Mouse (Mus musculus) testis, postnatal 14 days (tissue): ENCODE data around the gene Ninj2.

Experiments used
- DNase-seq: peaks from one replicate; pipeline ENCODE4 v3.0.0; 2021; ENCODE audit warnings: low spot score

Gene Ninj2

DNA sequence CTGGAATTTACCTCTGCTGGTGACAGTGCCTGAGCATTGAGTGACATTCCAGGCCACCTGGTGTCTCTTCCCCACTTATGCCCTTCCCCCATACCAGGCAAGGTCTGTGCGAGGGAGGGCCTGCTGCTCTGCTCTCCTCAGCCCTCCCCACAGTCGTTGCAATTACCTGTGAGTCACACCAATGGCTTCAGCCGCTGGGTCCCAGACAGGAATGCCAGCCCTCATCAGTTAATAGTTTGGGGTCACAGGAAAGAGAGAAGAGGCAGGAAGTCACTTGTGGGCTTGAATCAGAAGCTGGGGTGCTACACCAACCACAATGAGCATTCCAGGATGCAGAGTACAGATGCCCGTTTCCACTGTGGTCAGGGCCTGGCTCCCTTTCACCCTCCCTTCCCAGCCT lies 41.6 kb downstream of the Ninj2 start:
- no peak for DNase-seq

DNA sequence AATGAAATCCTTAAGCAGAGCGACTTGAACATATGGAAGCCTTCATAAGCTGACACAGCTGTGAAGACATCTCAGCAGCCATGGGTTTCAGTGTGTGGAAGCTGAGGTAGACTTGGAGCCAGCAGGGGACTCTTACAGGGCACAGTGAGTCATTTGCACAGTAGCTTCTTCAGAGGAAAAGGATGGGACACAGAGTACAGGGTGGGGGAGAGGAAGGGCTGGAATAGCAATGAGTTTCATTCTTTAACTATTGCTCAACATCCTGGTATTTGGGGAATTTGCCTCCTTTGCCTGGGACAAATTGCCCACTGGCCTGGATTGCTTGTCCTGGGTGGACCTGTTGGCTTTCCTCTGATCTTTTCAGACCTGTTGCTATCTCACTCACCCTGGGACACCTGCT lies 52.3 kb downstream of the Ninj2 start:
- no peak for DNase-seq

DNA sequence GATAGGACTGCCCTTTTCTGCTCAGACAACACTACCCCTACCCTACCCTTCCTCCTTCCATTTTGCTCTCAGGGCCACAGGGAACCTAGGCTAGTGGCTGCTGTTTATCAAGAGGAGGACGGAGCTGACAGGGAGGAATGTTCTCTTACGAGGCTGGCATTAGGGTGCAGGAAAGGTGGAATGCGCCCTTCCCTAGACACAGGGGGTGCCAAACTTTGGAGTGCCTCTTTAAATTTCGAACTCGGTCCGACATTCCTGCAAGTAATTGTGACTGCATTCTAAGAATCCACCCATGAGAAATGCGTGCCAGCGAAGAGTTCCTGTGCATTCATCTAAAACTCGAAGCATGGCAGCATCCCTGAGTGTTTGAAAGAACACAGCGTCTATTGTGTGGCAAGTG lies 53.5 kb downstream of the Ninj2 start:
- no peak for DNase-seq

DNA sequence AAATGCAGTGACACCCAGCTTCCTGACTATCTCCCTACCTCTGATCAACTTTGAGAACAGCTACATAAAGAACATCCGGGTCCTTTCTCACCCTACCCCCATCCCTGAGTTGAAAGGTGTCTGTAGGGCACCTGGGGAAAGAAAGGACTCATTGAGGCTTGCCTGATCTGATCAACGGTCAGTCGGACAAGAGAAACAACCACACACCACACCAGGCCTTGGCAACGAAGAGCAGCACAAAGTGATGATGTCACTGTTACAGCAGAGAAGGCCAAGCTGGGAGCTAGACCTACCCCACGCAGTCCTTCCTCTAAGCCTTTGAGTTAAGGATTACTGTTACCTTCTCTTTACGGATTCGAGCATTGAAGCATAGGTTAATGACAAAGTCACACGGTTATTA lies 54.3 kb downstream of the Ninj2 start:
- DNase-seq = no peak

DNA sequence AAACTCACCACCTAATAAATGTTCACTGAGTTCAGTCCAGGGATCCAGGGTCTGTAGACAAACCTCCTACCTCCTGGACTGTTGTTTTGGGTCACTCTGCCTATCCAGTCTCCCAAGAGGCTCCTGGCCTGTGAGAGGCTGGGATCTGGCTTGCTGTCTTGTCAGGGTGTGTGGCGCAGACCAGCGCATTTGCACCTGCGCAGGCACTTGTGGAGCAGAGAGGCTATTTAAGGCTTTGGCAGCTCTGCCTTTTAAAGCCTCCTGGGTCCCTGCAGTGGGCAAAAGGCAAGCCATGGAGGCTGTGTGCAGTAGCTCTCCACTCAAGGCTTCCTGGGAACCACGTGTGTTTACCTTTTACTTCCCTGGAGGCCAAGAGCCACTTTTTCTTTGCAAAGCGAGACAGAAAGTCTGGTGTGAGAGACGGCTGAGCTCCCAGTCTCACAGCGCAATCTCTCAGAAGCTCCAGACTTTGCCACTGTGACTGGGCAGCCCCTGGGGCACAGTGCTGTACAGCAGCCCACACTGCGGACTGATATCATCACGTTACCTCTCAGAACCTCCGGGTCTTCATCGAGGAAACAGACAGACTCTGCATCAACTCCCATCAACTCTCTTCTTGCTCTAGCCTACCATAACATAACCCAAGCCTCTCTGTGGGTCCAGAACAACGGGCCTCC lies 55.7 kb downstream of the Ninj2 start:
- no peak for DNase-seq

DNA sequence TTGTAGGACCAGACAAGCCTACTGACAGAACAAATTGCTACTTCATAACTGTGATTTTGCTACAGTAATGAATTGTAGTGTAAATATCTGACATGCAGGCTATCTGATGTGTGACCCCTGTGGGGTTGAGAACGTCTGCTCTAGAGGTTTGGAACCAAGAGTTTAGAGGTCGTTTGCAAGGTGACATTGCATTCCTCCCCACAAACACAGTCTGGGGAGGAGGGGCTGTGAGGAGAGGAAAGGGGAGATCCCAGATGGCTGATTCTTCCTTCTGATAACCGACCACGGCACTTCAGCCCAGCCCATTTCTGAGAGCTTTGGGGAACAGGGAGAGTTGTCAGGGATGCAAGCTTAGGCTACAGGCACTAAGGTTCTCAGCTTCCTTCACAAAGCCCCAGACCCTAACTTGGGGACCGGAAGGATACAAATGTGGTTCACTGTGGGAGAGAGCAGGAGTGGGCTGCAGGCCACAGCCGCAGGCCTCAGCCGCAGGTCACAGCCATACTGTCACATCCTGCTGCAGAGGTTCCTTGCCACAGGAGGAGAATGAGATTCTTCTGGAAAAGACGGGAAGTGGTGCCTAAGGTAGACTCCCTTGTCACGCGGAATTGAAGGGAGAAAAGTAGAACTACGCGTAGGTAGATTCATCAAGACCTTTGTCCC lies 56.4 kb downstream of the Ninj2 start:
- no peak for DNase-seq

DNA sequence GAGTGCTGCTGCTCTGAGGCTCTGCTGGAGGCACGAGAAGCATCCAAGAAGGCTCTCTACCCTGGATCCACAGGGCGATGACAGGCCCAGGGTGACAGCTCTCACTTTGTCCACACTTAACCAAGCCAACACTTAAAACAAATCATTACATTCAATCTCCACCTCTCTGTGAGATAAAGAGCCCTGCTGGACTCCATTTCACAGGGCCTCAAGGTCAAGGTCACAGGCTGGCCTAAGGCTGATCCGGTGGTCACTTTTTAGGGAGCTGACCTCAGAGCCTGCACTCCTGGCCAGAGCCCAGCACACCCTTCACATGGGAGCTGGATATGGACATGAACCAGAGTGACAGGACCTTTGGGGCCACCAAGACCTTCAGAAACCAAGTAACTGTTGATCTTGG lies 57.1 kb downstream of the Ninj2 start:
- no peak for DNase-seq

DNA sequence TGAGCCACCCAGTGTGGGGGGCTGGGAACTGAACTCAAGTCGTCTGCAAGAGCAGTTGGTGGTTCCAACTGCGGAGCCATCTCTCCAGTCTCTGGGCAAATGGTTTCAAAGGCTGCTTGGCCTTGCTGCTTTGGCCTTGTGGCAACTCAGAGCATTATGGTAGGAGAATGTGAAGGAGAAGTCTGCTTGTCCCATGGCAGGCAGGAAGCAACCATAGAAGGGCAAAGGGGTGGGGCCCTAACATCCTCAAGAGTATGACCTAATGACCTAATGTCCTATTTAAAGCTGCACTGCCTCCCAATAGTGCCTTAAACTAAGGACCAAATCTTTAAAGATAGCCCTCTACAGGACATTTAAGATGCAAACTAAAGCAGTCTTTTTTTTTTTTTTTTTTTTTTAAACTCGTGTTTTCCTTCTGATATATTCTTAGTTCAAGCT lies 58.5 kb downstream of the Ninj2 start:
- DNase-seq = no peak

GRCm38 (mm10) chr6:120152739-120153696 lies 59.9 kb downstream of the Ninj2 start:
- no peak for DNase-seq

DNA sequence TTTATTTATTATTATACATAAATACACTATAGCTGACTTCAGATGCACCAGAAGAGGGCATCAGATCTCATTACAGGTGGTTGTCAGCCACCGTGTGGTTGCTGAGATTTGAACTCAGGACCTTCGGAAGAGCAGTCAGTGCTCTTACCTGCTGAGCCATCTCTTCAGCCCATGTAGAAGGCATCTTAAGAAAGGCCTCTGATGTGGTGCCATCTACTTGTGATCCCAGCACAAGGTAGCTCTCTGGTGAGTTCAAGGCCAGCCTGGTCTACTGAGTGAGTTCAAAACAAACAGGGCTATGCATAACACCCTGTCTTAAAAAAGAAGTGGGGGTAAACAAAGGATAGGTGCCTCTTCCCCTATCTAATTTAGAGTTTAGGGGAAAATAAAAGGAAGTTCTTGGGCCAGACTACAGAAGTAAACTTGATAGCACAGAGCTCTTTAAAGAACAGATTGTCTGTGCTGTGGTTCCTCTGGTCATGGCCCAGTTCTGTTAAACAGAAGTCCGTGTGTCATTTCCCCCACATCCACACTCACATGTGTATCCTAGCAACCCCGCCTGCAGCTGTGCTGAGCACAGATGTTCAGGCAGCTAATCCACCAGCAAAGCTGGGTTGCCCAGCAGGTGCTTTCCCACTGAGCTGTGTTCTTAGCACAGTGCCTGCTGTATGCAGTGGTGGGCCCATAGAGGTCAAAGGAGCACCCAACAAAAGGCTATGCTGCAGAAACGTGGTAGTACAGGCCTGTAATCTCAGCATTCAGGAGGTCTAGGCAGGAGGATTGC lies 61.6 kb downstream of the Ninj2 start:
- DNase-seq = no peak

GRCm38 (mm10) chr6:120155510-120155909 lies 62.4 kb downstream of the Ninj2 start:
- DNase-seq = no peak

DNA sequence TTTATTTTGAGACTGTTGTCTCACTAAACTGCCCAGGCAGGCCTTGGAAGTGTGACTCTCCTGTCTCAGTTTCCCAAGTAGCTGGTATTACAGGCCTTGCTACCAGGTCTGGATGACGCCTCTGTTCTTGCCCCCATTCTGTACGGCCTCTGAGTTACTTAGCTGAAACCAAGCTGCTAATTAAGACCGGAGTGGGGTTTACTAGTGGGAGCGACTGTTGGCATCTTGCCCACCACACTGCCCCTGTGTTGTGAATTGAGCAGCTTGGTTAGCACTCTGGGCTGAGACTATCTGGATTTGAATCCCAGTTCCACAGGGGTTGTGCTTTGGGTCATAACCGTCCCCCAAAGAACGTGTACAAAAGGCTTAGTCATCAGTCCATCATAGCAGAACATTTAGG lies 64.3 kb downstream of the Ninj2 start:
- DNase-seq = no peak

DNA sequence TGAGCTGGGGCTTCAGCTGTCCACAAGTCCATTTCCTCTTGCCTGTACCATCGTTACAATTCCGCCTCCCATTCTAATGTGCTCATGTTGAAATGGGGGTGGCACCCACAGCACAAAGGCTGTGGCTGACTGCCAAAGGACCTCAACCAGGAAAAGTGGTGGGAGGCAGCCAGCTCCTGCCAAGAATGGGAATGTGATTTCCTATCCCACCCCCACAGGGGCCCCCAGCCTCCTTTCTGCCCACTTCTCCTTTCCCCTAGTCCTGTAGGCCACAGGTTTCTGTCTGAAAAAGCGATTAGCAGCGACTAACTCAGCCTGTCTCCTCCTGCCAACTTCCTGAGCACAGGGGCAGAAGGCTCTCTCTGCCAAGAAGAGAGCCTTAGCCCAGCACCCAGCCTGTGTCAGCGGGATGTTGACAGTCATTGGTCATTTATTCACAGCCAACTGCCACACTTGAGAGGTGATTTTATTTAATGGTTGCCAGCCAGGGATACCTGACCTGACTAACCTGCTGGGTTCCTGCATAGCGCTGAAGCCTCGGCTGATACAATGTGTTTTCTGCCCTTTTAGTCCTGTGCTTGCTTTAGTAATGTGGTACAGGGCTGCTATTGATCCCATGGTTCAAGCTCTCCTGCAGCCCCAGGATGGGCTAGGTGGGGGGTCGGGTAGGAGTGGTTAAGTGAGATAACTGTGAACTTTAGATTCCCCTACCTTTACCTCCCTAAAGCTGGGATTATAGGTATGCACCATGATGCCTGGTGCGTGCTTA lies 66.2 kb downstream of the Ninj2 start:
- DNase-seq = peak; percentile 25

DNA sequence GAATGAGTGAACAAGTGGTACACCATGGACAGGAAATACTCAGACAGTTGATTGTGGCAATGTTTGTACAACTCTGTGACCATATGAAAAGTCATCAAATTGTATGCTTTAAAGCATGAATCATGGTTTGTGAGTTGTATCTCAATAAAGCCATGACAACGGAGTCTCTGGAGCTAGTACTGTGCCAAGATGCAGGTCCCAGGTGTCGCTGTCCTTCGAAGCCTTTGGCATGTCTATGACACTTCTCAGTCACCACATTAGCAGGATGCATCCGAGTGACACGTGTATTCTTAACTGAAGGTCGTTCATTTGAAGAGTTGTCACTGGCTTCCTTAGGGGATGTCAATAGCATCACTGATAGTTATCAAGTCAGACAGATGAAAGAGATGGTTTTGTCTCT lies 69.8 kb downstream of the Ninj2 start:
- DNase-seq = no peak

DNA sequence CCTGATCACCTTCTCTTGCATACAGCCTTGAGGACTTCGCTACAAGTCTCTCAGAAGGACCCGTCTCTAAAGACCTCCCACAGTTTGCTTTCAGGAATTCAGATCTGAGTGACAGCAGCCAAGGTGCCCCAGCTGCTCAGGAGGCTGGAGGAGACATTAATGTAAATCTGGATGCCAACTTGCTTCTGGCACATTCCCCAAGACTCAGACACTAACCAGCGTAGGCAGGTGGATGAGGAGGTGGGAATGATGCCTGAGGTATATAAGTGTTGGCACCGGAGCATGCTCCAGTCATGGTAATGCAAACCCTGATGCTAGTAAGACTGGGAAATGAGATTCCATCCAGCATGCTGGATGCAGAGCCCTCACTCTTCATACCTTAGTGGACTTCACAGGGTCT lies 71.6 kb downstream of the Ninj2 start:
- no peak for DNase-seq

DNA sequence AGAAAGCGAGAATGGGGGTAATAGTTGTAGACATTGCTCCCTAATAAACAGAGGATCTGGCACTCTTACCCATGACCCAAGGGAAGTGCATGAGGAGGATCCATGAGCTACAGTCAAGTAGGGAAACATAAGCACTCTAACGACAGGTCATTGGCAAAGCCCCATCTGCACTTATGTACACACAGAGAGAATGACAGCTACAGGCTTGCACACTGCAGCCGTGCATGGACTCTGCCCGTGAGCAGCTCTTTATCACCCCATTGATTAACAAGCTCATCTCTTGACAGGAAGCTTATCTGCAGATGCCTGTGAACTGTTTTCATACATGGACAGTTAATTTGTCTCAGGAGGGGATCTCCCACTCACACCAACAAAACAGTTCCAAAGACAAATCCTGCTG lies 74.4 kb downstream of the Ninj2 start:
- DNase-seq = no peak

DNA sequence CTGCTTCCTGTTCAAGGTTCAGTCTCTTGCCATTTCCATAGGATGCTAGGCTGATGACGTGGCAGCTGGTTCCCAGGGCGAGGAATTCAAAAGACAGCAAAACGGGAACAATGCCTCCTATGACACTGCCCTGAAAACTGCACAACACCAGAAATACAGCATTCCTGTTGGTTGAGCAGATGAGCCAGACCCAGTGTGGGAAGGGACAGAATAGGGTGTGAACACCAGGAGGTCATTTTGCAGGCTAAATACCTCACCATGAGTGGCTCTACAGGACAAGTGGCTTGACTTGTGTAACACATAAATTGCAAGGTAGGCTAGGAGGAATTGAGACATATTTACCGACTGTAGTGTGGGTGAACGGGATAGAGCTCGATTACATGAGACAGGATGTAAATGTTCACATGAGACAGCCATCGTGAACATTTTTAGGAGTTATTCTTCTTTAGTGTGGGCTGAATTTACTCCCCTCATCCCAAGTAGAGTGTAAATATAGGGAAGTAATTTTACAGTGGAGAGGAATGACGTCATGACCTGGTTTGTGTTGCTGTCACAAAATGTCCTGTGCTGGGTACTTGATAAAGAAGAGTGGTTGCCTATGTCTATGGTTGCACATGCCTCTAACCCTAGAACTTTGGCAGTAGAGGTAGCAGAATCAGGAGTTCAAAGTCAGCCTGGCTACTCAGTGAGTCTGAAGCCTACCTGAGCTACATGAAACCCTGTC lies 79.3 kb downstream of the Ninj2 start:
- DNase-seq = no peak

- no peak for DNase-seq
These were observed 81.0 kb downstream of the Ninj2 start for GRCm38 (mm10) chr6:120174028-120174601.

DNA sequence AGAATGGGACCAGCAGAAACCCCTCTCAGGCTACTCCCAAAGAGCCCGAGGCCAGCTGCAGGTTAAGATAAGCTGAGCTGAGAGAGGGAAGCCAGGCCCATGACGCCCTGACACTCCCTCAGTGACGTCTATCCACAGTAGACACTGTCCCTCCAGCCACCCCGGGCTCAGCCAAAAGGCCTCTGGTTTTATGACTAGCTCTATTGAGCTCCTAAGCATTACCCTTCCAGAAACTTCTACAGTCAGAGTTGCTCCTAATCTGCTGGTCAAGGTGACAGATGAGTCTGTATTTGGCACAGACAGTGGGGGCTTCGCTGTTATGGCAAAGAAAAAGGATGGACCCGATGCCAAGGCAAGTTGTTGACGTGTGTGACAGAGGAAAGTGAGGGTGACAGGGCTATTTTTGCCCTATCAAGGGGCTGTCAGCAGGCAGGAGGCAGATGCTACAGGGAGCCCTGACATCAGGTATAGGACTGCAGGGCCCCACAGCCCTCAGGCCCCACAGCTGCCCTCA lies 81.5 kb downstream of the Ninj2 start:
- DNase-seq = no peak

- DNase-seq = no peak
These were observed 82.5 kb downstream of the Ninj2 start for GRCm38 (mm10) chr6:120175650-120176049.
